Mouse (Mus musculus) CH12.LX (cell line): ENCODE data around the gene Strn.

ENCODE experiments used
- CHD1 ChIP-seq: IDR thresholded peaks from 2 replicates; pipeline ENCODE4 v1.6.1; 2012; ENCODE audit warnings: low read depth, low read length, improper control_type of control experiment, inconsistent platforms
- CTCF ChIP-seq, 2 experiments: IDR thresholded peaks in 1 of 2; conservative IDR thresholded peaks in 1 of 2; 2 replicates each; pipeline ENCODE4 v1.5.1; 2011 to 2012; ENCODE audit warnings: low read depth in 2 of 2, low read length in 2 of 2, improper control_type of control experiment in 1 of 2, inconsistent platforms in 1 of 2, mild to moderate bottlenecking in 1 of 2, moderate library complexity in 1 of 2
- E2F4 ChIP-seq: IDR thresholded peaks from 2 replicates; pipeline ENCODE4 v1.6.1; 2011; ENCODE audit warnings: low read depth, low read length, improper control_type of control experiment; ENCODE audit not compliant: insufficient replicate concordance
- EP300 ChIP-seq: IDR thresholded peaks from 2 replicates; pipeline ENCODE4 v1.6.1; 2011; ENCODE audit warnings: low read length, improper control_type of control experiment
- GABPA ChIP-seq: IDR thresholded peaks from 2 replicates; pipeline ENCODE4 v1.6.1; 2012; ENCODE audit warnings: low read depth, low read length, improper control_type of control experiment, inconsistent platforms; ENCODE audit not compliant: insufficient replicate concordance
- TBP ChIP-seq: conservative IDR thresholded peaks from 2 replicates; pipeline ENCODE4 v1.6.1; 2011; ENCODE audit warnings: low read depth, low read length, improper control_type of control experiment
- USF2 ChIP-seq: conservative IDR thresholded peaks from 2 replicates; pipeline ENCODE4 v1.6.1; 2011; ENCODE audit warnings: low read depth, low read length, improper control_type of control experiment
- ZMIZ1 ChIP-seq: IDR thresholded peaks from 2 replicates; pipeline ENCODE4 v1.6.1; 2012; ENCODE audit warnings: low read depth, mild to moderate bottlenecking, inconsistent platforms, low read length, improper control_type of control experiment

GRCm38 (mm10) chr17:78778765-78779164 is 41.8 kb upstream of the Strn start:
- TF ChIP-seq CTCF (conservative IDR thresholded peaks at IDR 0.05 in 1 of 2, IDR thresholded peaks at IDR 0.05 in 1 of 2; ENCODE audit: low read depth in 2 of 2, low read length in 2 of 2) (no peak), TBP (no peak), CHD1 (no peak), USF2 (no peak), ZMIZ1 (no peak), EP300 (no peak), E2F4 (no peak), GABPA (no peak)
